Mouse (Mus musculus): ENCODE measurements around the gene P2rx4. TPM values are rescaled to one million over a fixed set of nuclear protein-coding genes. Genes with fewer than 3 reads are reported as not detected.

P2rx4 gene
- total RNA-seq, 2 experiments from 2014 or later = 5.7 to 29.1 TPM

DNA sequence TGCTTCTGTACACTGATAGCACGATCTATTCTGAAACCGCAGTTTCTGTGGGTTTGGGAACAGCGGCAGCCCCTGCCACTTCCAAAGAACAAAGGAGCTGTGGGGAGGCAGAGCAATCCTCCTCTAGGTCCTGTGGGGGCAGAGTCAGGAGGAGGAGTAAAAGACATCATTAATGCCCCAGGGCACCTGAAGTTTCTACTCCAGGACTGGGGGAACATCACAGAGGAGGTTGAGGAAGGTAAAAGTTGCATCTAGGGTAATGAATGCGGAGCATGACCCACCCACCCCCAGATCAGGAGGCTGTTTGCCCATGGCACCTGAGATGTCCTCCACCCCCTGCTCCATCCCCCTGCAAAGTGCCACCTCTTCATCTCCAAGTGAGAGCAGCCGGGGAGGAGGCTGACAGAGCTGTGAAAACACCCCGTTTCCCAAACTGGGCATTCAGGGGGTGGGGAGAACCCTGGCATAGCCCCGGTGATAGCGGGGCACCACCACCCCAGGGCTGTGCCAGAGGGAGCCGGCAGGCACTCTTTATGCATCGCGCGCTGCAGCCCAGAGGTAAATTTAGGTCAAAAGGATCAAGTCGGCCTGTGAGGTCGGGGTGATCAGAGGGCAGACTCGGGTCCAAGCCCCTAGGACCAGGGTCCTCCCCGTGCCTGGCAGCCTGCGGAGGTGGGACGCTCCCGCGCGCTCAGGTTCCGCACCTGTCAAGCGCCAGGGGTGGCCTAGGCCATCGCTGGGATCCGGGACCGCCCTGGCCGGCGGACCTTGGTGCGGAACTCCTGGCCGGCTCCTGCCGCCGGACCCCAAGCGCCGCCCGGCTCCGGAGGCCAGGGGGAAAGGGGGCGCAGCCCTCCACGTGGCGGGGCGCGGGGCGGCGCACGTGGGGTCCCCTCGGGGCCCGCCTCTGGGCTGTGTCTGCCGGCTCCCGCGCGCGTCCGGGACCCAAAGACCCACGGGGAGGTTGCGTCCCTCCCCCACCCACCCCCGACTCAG, 71.2 kb downstream of the P2rx4 start:
- ATAC-seq (replicated peaks; ENCODE audit: low FRiP score, low TSS enrichment, poor library complexity, severe bottlenecking) = peak; percentile 30

Other genes starting within 250 kb of the P2rx4 start
- 72.8 and 80.7 TPM in 2 replicates for gene Atp2a2, start 205.3 kb upstream of the P2rx4 start, total RNA-seq (2014; fragmentation: Nextera tagmentation)
- gene Atp2a2, start 205.3 kb upstream of the P2rx4 start, total RNA-seq (2017) = 100 and 106 TPM in 2 replicates
- gene Ift81, start 93.0 kb upstream of the P2rx4 start, total RNA-seq (2014; fragmentation: Nextera tagmentation) = 1.7 and 6.7 TPM in 2 replicates
- 4.7 and 6.1 TPM in 2 replicates for gene Ift81, start 93.0 kb upstream of the P2rx4 start, total RNA-seq (2017)
- 1.2 and 3.0 TPM in 2 replicates for gene P2rx7, start 63.6 kb upstream of the P2rx4 start, total RNA-seq (2014; fragmentation: Nextera tagmentation)
- gene P2rx7, start 63.6 kb upstream of the P2rx4 start, total RNA-seq (2017) = 1.9 and 2.9 TPM in 2 replicates
- gene Camkk2, start 71.9 kb downstream of the P2rx4 start, total RNA-seq (2014; fragmentation: Nextera tagmentation) = 39.0 and 40.9 TPM in 2 replicates
- gene Camkk2, start 71.9 kb downstream of the P2rx4 start, total RNA-seq (2017) = 15.8 and 18.4 TPM in 2 replicates
- 338 and 413 TPM in 2 replicates for gene Anapc5, start 113.8 kb downstream of the P2rx4 start, total RNA-seq (2014; fragmentation: Nextera tagmentation)
- 279 and 302 TPM in 2 replicates for gene Anapc5, start 113.8 kb downstream of the P2rx4 start, total RNA-seq (2017)
- gene Rnf34, start 142.5 kb downstream of the P2rx4 start, total RNA-seq (2014; fragmentation: Nextera tagmentation) = 7.6 and 10.4 TPM in 2 replicates
- 15.4 and 22.2 TPM in 2 replicates for gene Rnf34, start 142.5 kb downstream of the P2rx4 start, total RNA-seq (2017)